Mouse (Mus musculus) right cerebral cortex, postnatal 25 days (tissue): ENCODE data around the gene Triobp.

Experiments used
- DNase-seq: peaks from one replicate; pipeline ENCODE4 v3.0.0; 2022

Triobp gene

GRCm38 (mm10) chr15:78971626-78972025 lies 24.1 kb downstream of the Triobp start:
- DNase-seq: no peak

GRCm38 (mm10) chr15:78973950-78974349 lies 26.4 kb downstream of the Triobp start:
- DNase-seq: no peak

- DNase-seq: no peak
Observed at GRCm38 (mm10) chr15:78977676-78978159, 30.2 kb downstream of the Triobp start.

GRCm38 (mm10) chr15:78978875-78979274 lies 31.4 kb downstream of the Triobp start:
- no peak for DNase-seq

GRCm38 (mm10) chr15:78980084-78980483 lies 32.6 kb downstream of the Triobp start:
- DNase-seq: no peak

GRCm38 (mm10) chr15:78982658-78983435 lies 35.3 kb downstream of the Triobp start:
- peak; percentile 50 for DNase-seq

GRCm38 (mm10) chr15:78983436-78984285 lies 36.1 kb downstream of the Triobp start:
- peak; percentile 21 for DNase-seq

- no peak for DNase-seq
Observed at GRCm38 (mm10) chr15:78984286-78984778, 36.8 kb downstream of the Triobp start.

GRCm38 (mm10) chr15:78986536-78987220 lies 39.2 kb downstream of the Triobp start:
- no peak for DNase-seq

- peak; percentile 84 for DNase-seq
Observed at GRCm38 (mm10) chr15:78988499-78988971, 41.0 kb downstream of the Triobp start.

GRCm38 (mm10) chr15:78989152-78990092 lies 41.9 kb downstream of the Triobp start:
- no peak for DNase-seq

- DNase-seq: no peak
Observed at GRCm38 (mm10) chr15:78990093-78990463, 42.6 kb downstream of the Triobp start.

- no peak for DNase-seq
Observed at GRCm38 (mm10) chr15:78990970-78991525, 43.5 kb downstream of the Triobp start.

- no peak for DNase-seq
Observed at GRCm38 (mm10) chr15:78992235-78992634, 44.7 kb downstream of the Triobp start.

- no peak for DNase-seq
Observed at GRCm38 (mm10) chr15:78992925-78993324, 45.4 kb downstream of the Triobp start.

GRCm38 (mm10) chr15:78995916-78996315 lies 48.4 kb downstream of the Triobp start:
- DNase-seq: no peak

- DNase-seq: no peak
Observed at GRCm38 (mm10) chr15:78996663-78997062, 49.1 kb downstream of the Triobp start.

GRCm38 (mm10) chr15:78998348-78998747 lies 50.8 kb downstream of the Triobp start:
- DNase-seq: no peak

GRCm38 (mm10) chr15:78999586-78999985 lies 52.1 kb downstream of the Triobp start:
- DNase-seq: no peak

GRCm38 (mm10) chr15:79000357-79000791 lies 52.9 kb downstream of the Triobp start:
- no peak for DNase-seq

- DNase-seq: no peak
Observed at GRCm38 (mm10) chr15:79001559-79001958, 54.0 kb downstream of the Triobp start.
